Mouse (Mus musculus) neural tube, embryonic 12.5 days (tissue): ENCODE data around the gene Tdp2. TPM values are rescaled to one million over a fixed set of nuclear protein-coding genes. Genes with fewer than 3 reads are reported as not detected.

ENCODE experiments used
- ATAC-seq: fragments of 200-750 bp; cut with Nextera tagmentation; 2 replicates; pipeline ENCODE4 v1.8.0; 2017; ENCODE audit warnings: low read depth, mild to moderate bottlenecking, moderate TSS enrichment, moderate library complexity; ENCODE audit not compliant: low FRiP score
- H3K27ac ChIP-seq: fragments of 300-500 bp; sonication (generic); 2 replicates; pipeline ENCODE4 v1.5.1; 2016
- H3K27me3 ChIP-seq: fragments of 300-500 bp; sonication (generic); replicated peaks from 2 replicates; pipeline ENCODE4 v1.6.1; 2016; ENCODE audit warnings: mild to moderate bottlenecking
- H3K36me3 ChIP-seq: fragments of 300-500 bp; sonication (generic); 2 replicates; pipeline ENCODE4 v1.6.1; 2016; ENCODE audit warnings: mild to moderate bottlenecking
- H3K4me1 ChIP-seq: fragments of 300-500 bp; sonication (generic); 2 replicates; pipeline ENCODE4 v1.6.1; 2016
- H3K4me2 ChIP-seq: fragments of 300-500 bp; sonication (generic); replicated peaks from 2 replicates; pipeline ENCODE4 v1.6.1; 2016; ENCODE audit warnings: mild to moderate bottlenecking
- H3K4me3 ChIP-seq: fragments of 300-500 bp; sonication (generic); 2 replicates; pipeline ENCODE4 v1.5.1; 2016
- H3K9ac ChIP-seq: fragments of 300-500 bp; sonication (generic); 2 replicates; pipeline ENCODE4 v1.6.1; 2016; ENCODE audit warnings: mild to moderate bottlenecking
- H3K9me3 ChIP-seq: fragments of 300-500 bp; sonication (generic); 2 replicates; pipeline ENCODE4 v1.6.1; 2016; ENCODE audit warnings: mild to moderate bottlenecking
- WGBS: fragments of 180-500 bp; shearing (Covaris S2); methylation state at CpG from one replicate; pipeline ENCODE4 v1.1.7; 2016; 5-methylcytosine and 5-hydroxymethylcytosine counted together
- polyA plus RNA-seq: library from polyadenylated mRNA; unstranded; fragments of >200 nt; fragmentation: Nextera tagmentation; extraction: Ambion mirVana; gene quantifications from 2 replicates; pipeline ENCODE4 v1.2.1, GENCODE M21; 2016

The Tdp2 gene
- polyA plus RNA-seq, 1 experiment from 2014 or later: 60.9 TPM

GRCm38 (mm10) chr13:24862520-24862919 lies 31.0 kb downstream of the Tdp2 start:
- Histone ChIP-seq H3K27ac (no peak overlapping the region), H3K36me3 (no peaks in the 10 kb centered on the region), H3K9me3 (no peaks in the 10 kb centered on the region), H3K4me3 (no peak overlapping the region), H3K4me1 (no peaks in the 10 kb centered on the region; the same call in 1 of the 2 replicates), H3K4me2 (no peak overlapping the region), H3K9ac (no peak overlapping the region), H3K27me3 (no peaks in the 10 kb centered on the region)
- ATAC-seq: no peak
- WGBS: 67% methylated on average over 7 of the region's 7 CpGs

- Histone ChIP-seq H3K4me2 (no peak overlapping the region), H3K4me1 (no peaks in the 10 kb centered on the region; the same call in 1 of the 2 replicates), H3K4me3 (no peak overlapping the region), H3K27ac (no peak overlapping the region), H3K27me3 (no peaks in the 10 kb centered on the region), H3K9ac (no peak overlapping the region), H3K36me3 (no peaks in the 10 kb centered on the region), H3K9me3 (no peaks in the 10 kb centered on the region)
- 73% methylated on average over 9 of the region's 9 CpGs for WGBS
- ATAC-seq: no peak
Measured at GRCm38 (mm10) chr13:24866430-24867402, 35.2 kb downstream of the Tdp2 start.

- Histone ChIP-seq H3K27ac (no peak overlapping the region), H3K4me3 (no peak overlapping the region), H3K36me3 (no peaks in the 10 kb centered on the region), H3K4me1 (no peaks in the 10 kb centered on the region), H3K27me3 (no peaks in the 10 kb centered on the region), H3K9me3 (no peaks in the 10 kb centered on the region), H3K9ac (no peak overlapping the region), H3K4me2 (no peak overlapping the region)
- ATAC-seq: no peak
- WGBS: 93% methylated on average over 10 of the region's 10 CpGs
Measured at GRCm38 (mm10) chr13:24867789-24868188, 36.3 kb downstream of the Tdp2 start.

GRCm38 (mm10) chr13:24868233-24868632 lies 36.8 kb downstream of the Tdp2 start:
- Histone ChIP-seq H3K9ac (no peak overlapping the region), H3K9me3 (no peaks in the 10 kb centered on the region), H3K4me1 (no peaks in the 10 kb centered on the region), H3K27me3 (no peaks in the 10 kb centered on the region), H3K4me3 (no peak overlapping the region), H3K27ac (no peak overlapping the region), H3K4me2 (no peak overlapping the region), H3K36me3 (no peaks in the 10 kb centered on the region)
- 89% methylated on average over 7 of the region's 7 CpGs for WGBS
- ATAC-seq: no peak

- Histone ChIP-seq H3K36me3 (no peaks in the 10 kb centered on the region), H3K4me1 (no peaks in the 10 kb centered on the region), H3K27me3 (no peaks in the 10 kb centered on the region), H3K9ac (no peak overlapping the region), H3K27ac (no peak overlapping the region), H3K4me3 (no peak overlapping the region), H3K4me2 (no peak overlapping the region), H3K9me3 (0 out of 2 replicates have a peak, but pooled peaks cover 6% of the 10 kb centered on the region)
- no peak for ATAC-seq
- 84% methylated on average over 15 of the region's 15 CpGs for WGBS
Measured at GRCm38 (mm10) chr13:24879359-24880040, 48.0 kb downstream of the Tdp2 start.

GRCm38 (mm10) chr13:24880208-24880607 lies 48.7 kb downstream of the Tdp2 start:
- Histone ChIP-seq H3K4me3 (no peak overlapping the region), H3K4me1 (no peaks in the 10 kb centered on the region), H3K4me2 (no peak overlapping the region), H3K9me3 (0 out of 2 replicates have a peak, but pooled peaks cover 6% of the 10 kb centered on the region), H3K27ac (no peak overlapping the region), H3K36me3 (no peaks in the 10 kb centered on the region), H3K27me3 (no peaks in the 10 kb centered on the region), H3K9ac (no peak overlapping the region)
- 85% methylated on average over 6 of the region's 6 CpGs for WGBS
- no peak for ATAC-seq

GRCm38 (mm10) chr13:24880704-24881103 lies 49.2 kb downstream of the Tdp2 start:
- H3K4me1 ChIP-seq: no peaks in the 10 kb centered on the region; the same call in 1 of the 2 replicates
- H3K4me2 ChIP-seq: no peak overlapping the region
- 94% methylated on average over 5 of the region's 5 CpGs for WGBS
- no peak overlapping the region for H3K4me3 ChIP-seq
- H3K27me3 ChIP-seq: no peaks in the 10 kb centered on the region
- no peak overlapping the region for H3K27ac ChIP-seq
- H3K36me3 ChIP-seq: no peaks in the 10 kb centered on the region
- 0 out of 2 replicates have a peak, but pooled peaks cover 6% of the 10 kb centered on the region for H3K9me3 ChIP-seq
- ATAC-seq: no peak
- no peak overlapping the region for H3K9ac ChIP-seq

GRCm38 (mm10) chr13:24882411-24882810 lies 50.9 kb downstream of the Tdp2 start:
- H3K9ac ChIP-seq: no peak overlapping the region
- WGBS: 95% methylated on average over 6 of the region's 6 CpGs
- H3K36me3 ChIP-seq: no peaks in the 10 kb centered on the region
- no peak for ATAC-seq
- H3K27me3 ChIP-seq: no peaks in the 10 kb centered on the region
- H3K4me1 ChIP-seq: no peaks in the 10 kb centered on the region; the same call in 1 of the 2 replicates
- H3K4me3 ChIP-seq: no peak overlapping the region
- H3K4me2 ChIP-seq: no peak overlapping the region
- H3K9me3 ChIP-seq: 0 out of 2 replicates have a peak, but pooled peaks cover 6% of the 10 kb centered on the region
- no peak overlapping the region for H3K27ac ChIP-seq

- Histone ChIP-seq H3K4me1 (peaks cover 5% of the 10 kb centered on the region; the same call in 1 of the 2 replicates), H3K4me2 (no peak overlapping the region)
- 33% methylated on average over 1 of the region's 1 CpGs for WGBS
Measured at GRCm38 (mm10) chr13:24889554-24889953, 58.1 kb downstream of the Tdp2 start.

More at GRCm38 (mm10) chr13:24889554-24889953, 58.1 kb downstream of the Tdp2 start:
- H3K9ac ChIP-seq: no peak overlapping the region
- no peaks in the 10 kb centered on the region for H3K9me3 ChIP-seq
- H3K36me3 ChIP-seq: no peaks in the 10 kb centered on the region
- no peaks in the 10 kb centered on the region for H3K27me3 ChIP-seq
- ATAC-seq: no peak
- no peak overlapping the region for H3K27ac ChIP-seq
- H3K4me3 ChIP-seq: no peak overlapping the region

Other genes starting within 250 kb of the Tdp2 start
- gene Ripor2, start 249.5 kb upstream of the Tdp2 start, polyA plus RNA-seq: 14.8 and 16.5 TPM in 2 replicates
- not detected in 2 replicates for gene Armh2, start 90.4 kb upstream of the Tdp2 start, polyA plus RNA-seq
- gene Gmnn, start 69.8 kb upstream of the Tdp2 start, polyA plus RNA-seq: 66.3 and 69.1 TPM in 2 replicates
- gene BC005537, start 30.0 kb upstream of the Tdp2 start, polyA plus RNA-seq: 21.4 and 24.1 TPM in 2 replicates
- gene Acot13, start 139 bp upstream of the Tdp2 start, polyA plus RNA-seq: 43.4 and 44.3 TPM in 2 replicates
- 1.9 and 2.4 TPM in 2 replicates for gene D130043K22Rik, start 13.5 kb downstream of the Tdp2 start, polyA plus RNA-seq
- gene Aldh5a1, start 106.0 kb downstream of the Tdp2 start, polyA plus RNA-seq: 8.0 and 9.1 TPM in 2 replicates
- 0.76 and 0.87 TPM in 2 replicates for gene Gpld1, start 111.5 kb downstream of the Tdp2 start, polyA plus RNA-seq
- gene Mrs2, start 188.7 kb downstream of the Tdp2 start, polyA plus RNA-seq: 28.8 and 30.3 TPM in 2 replicates
- gene Dcdc2a, start 224.3 kb downstream of the Tdp2 start, polyA plus RNA-seq: 2.8 and 2.9 TPM in 2 replicates